Mouse (Mus musculus): ENCODE measurements around the gene Chrnb1. TPM values are rescaled to one million over a fixed set of nuclear protein-coding genes. Genes with fewer than 3 reads are reported as not detected.

The Chrnb1 gene
- total RNA-seq, 2 experiments from 2014 or later = 1.1 to 1.8 TPM

DNA sequence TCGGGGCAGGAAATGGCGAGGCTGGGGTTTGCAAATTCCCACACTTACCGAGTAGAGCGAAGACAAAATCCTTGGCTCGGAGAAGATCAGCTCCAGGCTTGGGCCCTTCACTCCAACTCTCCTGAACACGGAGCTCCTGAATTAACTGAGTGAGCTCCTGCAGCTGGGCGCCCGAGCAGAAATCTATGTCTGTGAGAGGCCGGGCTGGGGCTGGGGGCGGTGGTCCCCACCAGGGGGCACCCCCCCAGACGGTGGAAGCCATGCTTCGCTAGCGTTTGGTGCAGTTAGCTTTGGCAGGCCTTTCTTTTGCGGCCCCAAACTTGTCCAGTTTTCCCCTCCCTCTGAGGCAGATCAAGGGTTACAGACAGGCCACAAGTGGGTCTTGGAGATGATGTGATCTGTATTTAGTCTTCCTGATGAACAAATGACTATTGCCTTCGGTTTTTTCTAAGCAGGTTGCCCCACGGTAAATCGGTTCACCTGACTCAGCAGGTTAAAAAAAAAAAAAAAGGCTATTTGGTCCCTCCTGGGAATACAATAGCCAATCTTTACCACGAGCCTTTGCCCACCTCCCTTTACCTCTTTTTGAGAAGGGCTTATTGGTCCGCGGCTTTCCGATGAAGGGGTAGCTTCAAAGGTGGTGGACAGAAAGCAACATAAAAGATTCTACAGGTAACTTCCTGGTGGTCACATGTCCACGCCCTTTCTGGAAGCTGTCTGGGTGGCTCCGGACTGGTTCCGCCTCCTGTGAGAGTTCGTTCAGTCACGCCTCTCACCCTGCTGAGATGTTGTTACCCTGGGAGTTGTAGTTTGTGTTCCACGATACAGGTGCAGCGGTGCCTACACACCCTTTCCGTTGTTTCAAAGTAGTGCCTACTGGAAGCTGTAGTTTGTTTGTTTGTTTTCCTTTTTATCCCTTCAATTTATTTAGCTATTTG lies 9.5 kb upstream of the Chrnb1 start, which contains the start of gene Tmem102:
Tmem102 (minus strand) TSS at position 653 of the 938 bp plus-strand sequence.
- no peak for DNase-seq

- peak; percentile 20 to 57 for DNase-seq
Observed at GRCm38 (mm10) chr11:69804652-69804940, 8.9 kb upstream of the Chrnb1 start.

- peak; percentile 90 to 92 for DNase-seq
Observed at GRCm38 (mm10) chr11:69803786-69804651, 8.3 kb upstream of the Chrnb1 start.

GRCm38 (mm10) chr11:69803328-69803727 lies 7.6 kb upstream of the Chrnb1 start:
- no peak for DNase-seq

DNA sequence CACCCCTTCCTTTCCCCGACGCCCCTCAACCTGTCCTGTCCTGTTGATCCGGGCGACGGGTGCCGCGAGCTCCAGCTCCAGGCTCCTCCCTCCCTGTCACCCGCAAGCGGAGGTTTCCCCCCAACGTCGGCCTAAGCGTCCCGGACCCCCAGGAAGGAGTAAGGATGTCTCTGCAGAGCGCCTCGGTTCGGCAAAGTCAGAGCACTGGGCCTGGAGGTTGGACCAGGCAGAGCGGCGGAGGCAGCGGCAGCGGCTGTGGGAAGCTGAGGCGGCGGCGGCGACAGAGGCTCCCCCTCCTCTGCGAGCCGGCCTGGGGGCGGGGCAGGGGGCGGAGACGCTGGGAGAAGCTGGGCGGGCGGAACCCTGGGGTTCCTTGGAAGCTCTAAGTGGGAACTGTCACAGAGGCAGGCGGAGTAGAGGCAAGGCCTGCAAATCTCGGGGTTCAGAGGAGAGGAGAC lies 6.9 kb upstream of the Chrnb1 start:
- DNase-seq = peak; percentile 95 to 98

DNA sequence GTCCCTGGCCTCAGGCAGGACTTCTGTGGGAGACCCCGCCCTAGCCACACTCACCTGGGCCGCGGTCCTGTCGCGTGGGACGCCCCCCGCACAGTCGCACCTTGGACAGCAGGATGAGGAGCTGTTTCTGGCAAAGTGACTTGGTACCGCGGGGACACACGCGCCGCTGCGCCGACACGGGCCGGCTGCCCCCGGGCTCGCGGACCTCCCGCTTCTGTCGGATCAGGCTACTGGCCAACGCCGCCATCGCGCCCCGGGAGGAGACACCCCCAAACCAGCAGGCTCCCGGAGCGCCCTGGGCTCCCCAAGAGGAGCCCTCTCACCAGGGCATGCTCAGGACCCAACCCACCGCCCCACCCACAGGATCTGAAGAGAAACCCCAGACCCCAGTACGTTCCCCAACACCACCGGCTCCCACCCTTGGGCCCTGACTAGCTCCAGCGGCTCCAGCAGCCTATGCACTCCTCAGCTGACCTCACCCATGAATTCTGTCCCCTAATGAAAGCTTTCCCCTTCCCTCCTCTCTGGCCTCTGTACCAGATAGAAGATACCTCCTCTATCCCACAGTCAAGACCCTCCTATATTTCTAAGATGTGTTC lies 5.7 kb upstream of the Chrnb1 start, which contains the start of gene Fgf11:
Fgf11 (minus strand) TSS at position 479 of the 599 bp plus-strand sequence.
- DNase-seq = peak; percentile 20 to 40

DNA sequence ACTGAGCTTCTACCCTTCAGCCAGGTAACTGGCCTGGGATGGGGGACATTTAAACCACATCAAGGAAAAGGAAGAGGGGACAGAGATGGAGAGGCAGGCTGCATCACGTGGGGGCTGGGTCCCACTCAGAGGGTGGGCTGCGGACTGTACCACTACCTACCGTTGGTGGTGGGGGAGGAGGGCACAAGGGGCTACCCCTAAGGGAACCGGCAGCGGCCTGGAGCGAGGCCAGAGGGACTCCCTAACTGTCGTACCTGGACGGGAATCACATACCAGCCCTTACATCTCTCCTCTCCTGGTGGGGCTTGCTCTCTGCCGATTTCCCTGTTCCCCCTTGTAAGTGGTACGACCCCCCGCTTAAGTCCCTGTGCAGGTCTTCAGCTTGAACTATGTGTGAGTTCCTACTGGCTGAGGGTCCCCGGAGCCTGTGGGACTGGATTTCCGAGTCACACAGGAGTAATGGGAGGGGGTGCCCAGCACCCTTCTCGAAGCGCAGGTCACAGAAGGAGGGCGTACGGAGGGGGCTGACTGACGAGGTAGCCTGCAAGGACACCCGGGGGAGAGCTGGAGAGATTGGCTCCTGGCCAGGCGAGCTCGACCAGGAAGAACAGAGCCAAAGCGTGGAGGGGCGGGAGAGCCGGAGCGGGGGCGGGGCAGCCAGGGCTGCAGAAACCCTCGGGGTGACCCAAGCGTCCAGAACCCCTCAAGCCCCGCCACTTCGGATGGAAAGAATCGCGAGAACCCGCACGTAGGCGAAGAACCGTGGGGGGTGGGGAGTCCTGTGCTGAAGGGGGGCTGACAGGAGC lies 4.9 kb upstream of the Chrnb1 start:
- DNase-seq = peak; percentile 53 to 80

GRCm38 (mm10) chr11:69800138-69800391 lies 4.3 kb upstream of the Chrnb1 start:
- peak; percentile 35 to 65 for DNase-seq

DNA sequence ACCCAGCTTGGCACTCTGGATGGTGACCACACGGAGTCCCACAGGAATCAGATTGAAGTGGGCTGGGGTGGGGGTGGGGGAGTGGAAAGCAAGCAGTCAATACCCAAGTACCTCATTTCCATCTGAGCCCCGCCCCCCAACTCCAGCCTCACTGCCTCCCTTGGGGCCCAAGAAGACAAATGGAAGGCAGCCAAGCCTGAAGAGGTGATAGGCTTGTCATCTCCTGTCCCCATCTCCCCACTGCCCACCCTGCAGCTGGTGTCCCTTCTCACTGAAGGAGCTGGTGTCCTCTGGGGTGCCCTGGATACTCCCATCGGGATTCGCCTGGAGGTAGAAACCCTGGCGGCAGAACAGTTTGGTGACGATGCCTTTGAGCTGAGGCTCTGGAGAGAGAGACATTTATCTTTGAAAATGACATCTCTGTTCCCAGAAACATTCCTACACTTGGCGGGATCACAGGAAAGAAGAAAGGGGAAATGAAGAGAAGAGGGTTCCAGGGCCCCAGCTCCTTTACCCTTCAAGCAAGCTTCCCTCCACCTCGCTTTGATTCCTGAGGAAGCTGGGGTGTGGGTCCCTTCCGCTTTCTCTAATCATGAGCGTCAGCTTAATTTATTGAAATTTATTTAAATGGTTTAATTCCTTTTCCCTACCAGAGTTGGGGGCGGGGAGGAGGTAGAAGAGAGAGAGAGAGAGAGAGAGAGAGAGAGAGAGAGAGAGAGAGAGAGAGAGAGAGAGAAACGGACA lies 3.8 kb upstream of the Chrnb1 start:
- peak in 1 of 2 experiments; percentile 50 for DNase-seq

GRCm38 (mm10) chr11:69797924-69798323 lies 2.2 kb upstream of the Chrnb1 start:
- no peak for DNase-seq

DNA sequence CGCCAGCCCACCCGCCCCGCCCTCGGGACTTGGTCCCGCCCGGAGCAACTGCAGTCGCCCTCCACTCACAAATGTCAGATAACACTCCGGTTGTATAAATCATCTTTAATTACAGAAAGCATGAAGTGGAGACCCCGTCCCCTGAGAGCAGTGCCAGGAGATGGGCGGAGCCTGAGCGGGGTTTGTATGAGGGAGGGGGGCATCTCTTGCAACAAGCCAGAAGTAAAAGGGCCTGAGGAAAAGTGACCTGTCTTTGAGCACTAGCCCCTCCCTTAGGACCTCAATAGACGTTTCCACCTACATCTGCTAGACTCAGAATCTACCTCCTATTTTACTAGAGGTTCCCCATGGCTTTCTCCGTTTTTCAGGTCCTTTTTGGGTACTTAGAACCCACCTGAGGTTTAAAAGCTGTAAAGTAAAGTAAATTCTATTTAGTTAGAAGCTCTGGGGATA lies 266 bp upstream of the Chrnb1 start:
- no peak for DNase-seq

- DNase-seq = no peak
Observed at GRCm38 (mm10) chr11:69793429-69793828, 2.3 kb downstream of the Chrnb1 start.

DNA sequence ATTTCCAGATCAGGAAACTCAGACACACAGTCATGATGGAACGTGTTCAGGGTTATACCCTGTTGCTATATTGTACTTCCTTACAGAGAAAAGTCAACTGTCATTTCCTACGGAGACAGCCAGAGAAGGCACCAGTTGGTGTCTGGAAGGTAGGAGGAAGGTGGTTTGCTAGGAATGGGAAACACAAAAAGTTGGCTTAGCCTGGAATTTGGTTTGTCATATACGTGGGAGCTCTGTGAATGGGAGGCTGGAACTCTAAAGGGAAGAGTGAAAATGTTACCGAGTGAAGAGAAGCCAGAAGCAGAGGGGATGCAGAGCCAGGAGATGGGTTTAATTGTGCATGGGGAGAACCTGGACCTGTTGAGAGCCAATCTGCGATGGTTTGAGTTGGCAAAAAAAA lies 4.3 kb downstream of the Chrnb1 start:
- no peak for DNase-seq

DNA sequence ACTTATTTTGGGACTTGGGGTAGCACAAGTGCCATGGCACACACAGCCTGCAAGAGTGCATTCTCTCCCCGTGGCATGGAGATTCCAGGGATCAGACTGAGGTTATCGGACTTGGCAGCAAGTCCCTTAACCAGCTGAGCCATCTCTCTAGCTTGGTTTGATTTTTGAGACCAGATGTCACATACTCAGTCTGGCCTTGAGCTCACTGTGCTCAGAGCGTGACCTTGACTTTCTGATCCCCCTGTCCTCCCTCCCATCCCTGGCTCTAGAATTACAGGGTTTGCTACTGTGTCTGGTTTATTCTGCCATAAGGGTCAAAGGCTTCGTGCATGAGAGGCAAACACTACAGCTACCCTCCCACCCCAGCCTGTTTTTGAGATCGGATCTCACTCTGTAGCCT lies 6.3 kb downstream of the Chrnb1 start:
- DNase-seq = peak; percentile 48 to 65

- DNase-seq = no peak
Observed at GRCm38 (mm10) chr11:69787306-69787705, 8.4 kb downstream of the Chrnb1 start.

DNA sequence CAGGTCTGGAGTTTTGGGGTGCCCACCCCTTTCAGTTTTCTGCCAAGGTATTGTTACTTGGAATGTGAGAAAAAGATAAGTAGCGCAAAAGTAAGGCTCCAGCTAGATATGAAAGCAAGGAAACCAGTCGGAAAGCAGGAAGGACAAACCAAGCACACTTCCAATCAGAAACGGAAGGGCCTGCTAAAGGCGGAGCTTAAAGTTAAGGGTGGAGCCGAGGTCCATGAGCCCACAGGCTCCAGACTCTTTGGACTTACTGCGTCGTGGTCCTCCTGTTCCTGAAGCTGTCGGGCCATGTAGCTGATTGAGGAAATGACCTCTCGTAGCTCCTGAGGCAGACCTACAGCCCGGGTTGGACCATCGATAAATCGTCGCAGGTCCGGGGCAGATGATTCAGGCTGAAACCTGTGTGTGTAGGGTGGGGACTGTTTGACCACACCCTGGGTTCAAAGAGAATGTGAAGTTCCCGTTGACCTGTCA lies 10.9 kb downstream of the Chrnb1 start:
- peak; percentile 49 to 67 for DNase-seq

- no peak for DNase-seq
Observed at GRCm38 (mm10) chr11:69781828-69782227, 13.9 kb downstream of the Chrnb1 start.

DNA sequence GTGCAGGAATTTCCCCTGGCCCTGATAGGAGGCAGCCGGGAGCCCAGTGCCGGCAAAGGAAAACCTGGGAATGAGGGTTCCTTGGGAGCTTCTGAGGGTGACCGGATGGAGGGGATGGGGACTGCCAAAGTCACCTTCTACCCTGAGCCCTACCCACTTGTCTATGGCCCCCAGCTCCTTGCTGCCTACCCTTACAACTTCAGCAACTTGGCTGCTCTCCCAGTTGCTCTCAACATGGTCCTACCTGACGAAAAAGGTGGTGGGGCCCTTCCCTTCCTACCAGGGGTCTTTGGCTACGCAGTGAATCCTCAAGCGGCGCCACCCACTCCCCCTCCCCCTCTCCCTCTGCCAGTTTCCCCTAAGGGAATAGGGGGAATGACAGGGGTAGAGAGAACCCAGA lies 16.8 kb downstream of the Chrnb1 start:
- DNase-seq = no peak

DNA sequence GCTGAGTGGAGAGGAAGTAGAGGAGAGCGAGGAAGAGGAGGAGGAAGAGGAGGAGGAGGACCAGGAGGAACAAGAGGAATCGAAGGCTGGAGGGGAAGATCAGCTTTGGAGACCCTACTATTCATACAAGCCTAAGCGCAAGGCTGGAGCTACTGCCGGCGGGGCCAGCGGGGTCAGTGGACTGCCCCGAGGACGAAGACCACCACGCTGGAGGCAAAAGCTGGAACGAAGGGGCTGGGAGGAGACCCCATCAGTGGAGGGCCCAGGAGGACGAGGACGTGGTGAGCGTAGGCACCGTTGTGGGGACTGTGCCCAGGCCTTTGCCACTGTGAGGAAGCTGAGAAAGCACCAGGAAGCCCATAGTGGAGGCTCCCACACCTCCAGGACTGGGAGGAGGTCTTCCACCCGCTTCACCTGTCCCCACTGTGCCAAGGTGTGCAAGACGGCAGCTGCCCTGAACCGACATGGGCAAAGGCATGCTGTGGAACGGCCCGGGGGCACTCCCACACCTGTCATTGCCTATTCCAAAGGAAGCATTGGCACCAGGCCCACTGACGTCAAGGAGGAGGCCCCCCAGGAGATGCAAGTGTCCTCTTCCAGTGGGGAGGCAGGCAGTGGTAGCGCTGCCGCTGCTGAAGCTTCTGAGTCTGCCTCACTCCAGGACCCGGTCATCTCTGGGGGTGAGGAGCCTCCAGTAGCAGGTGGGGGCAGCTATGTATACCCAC lies 17.3 kb downstream of the Chrnb1 start:
- no peak for DNase-seq

All from adrenal gland, postnatal 36 days (tissue).